Mouse (Mus musculus) spleen, postnatal 14 days (tissue): ENCODE results near the gene Ntrk3.

ENCODE experiments used
- DNase-seq, 2 experiments: peaks; one replicate each; pipeline ENCODE4 v3.0.0; 2021 to 2022; ENCODE audit warnings: low spot score in 2 of 2

Ntrk3 gene

DNA sequence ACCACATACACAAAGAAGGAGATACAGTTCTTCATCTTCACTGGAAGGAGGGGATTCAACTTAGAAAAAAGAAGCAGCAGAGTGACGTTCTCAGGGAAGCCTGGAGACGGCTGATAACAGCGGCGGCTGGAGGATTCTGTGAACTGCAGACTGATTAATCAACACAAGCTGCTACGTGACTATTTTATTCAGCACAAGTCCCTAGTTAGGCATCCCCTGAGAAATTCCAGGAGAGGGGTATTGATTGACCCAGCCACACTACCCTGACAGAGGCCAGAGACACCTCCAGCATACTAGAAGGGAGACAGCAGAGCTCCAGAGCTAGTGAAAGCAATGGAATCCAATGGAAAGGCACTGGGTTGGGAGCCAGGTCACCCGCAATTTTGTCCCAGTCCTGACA is 516.1 kb downstream of the Ntrk3 start:
- no peak for DNase-seq

- no peak for DNase-seq
These were observed 516.9 kb downstream of the Ntrk3 start for GRCm38 (mm10) chr7:78220949-78221348.

DNA sequence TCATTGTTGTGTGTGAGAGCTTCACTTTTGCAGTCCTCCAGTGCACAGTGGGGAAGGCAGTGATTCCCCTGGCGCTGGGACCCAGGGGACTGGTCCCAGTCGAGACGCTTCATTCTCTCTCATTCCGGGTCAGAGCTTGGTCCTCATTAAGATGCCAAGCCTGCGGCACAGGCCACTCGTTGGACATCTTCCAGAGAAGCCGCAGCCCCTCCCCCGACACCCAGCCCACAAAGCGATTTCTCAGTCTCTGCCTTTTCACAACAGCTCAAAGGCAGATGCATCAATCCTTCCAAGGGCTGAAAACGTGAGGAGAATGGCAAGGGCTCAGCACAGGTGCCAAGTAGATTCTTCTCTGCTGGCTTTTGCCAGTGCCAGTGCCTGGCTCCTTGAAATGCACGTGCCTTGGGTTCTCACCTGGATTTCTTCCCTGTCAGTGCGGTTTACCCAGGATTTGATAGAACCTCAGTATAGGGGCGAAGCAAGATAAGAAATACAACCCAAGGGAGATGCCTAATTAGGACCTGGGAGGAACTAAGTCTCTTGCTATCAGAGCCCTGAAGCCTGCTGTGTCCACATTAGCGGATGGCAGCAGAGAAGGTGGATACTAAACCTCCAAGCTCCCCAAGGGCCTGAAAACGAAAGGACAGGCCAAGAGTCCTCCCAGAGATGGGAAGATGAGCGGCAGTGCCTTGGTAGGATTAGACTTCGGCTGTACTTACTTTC is 546.7 kb downstream of the Ntrk3 start:
- DNase-seq: no peak

- no peak for DNase-seq
These were observed 552.2 kb downstream of the Ntrk3 start for GRCm38 (mm10) chr7:78185578-78185977.

DNA sequence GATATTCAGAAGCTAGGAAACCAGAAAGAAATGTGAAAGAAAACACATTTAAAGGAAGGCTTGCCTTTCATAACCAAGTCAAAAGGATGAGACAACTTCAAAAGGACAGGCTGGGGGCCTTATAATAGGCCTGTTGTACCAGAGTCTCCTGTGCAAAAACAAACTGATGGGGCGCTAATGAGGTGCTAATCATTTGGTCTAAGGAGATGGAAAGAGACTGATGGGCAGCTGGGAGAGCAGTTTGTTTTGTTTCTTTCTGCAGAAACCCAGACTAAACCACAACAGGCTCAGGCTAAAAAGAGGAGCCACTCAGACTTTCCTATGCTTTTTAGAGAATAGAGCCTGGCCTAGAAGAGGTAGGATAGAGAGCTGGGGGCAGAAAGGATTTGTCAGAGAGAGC is 554.4 kb downstream of the Ntrk3 start:
- no peak for DNase-seq

DNA sequence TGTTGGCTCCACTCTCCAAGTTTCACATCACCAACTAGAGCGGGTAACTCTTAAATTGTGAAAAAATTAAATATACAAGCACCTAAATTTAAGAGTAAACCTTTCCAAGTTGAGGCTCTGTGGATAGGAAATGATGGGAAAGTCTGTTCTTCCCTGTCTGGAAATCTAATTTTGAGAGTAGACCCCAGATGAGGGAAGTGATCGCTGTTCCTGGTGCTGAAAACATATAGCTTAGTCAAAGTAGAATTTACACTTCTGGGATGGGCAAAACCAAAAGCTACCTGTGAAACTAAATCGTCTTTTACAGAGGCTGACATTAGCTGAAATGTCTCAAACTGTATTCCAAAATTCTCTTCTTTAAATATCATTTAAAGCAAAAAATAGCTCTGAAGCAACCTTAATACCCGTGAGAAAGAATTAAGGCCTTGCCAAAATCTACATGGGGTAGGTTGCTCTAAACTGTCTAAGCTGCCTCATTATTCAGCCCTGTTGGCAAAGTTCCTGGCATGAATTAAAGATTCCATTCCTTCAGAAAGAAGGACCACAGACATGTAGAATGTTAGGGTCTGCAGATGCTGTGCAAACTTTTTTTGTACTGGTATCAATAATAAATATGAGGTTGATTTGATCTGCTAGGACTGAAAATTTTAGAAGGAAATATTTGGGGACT is 557.7 kb downstream of the Ntrk3 start:
- DNase-seq: no peak

DNA sequence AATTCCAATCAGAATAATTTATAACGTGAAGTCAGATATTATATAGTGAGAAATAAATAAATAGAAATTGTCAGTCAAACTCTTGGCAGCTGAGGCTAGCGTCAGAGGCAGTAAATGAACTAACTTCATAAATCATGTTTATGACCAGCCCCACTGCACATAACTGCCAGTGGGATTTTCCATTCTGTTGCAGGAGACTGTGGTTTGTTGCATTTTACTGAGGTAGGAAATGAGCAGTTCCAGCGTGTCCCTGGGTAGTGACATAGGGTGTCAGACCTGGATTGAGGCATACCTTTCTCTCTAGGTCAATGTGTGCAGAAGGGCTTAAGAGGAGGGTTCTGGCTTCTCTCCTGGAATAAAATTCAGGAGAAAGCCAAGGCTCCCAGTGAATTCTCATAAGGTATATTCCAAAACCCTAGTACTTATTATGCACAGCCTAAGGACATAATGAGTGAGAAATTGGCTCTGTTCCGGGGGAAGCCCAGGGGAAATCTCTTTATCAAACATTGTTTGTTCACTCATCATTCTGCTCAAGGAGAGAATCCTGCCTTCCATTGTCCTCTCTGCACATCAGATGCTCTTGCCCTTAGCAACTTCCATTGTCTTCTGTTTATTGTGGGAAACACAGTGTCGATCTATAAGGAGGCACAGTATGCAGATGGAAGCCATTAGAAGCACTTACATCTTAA is 565.4 kb downstream of the Ntrk3 start:
- DNase-seq: no peak

GRCm38 (mm10) chr7:78165466-78165865 is 572.3 kb downstream of the Ntrk3 start:
- no peak for DNase-seq

- no peak for DNase-seq
These were observed 579.9 kb downstream of the Ntrk3 start for GRCm38 (mm10) chr7:78157946-78158345.

DNA sequence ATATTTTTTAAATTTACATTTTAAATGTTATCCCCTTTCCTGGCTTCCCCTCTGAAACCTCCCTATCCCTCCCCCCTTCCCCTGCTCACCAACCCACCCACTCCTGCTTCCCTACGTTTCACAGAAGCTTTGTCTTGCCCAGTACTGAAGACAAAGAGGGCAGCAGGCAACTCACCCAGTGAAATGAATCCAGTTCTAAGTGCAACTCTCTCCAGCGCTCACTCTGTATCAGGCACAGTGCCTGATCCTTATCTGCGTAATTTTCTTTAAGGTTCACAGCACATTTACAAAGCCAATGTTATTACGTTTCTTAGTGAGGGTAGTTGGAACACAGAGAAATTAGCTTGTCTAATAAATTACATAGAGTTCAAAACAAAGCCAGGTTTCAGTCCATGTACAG is 592.6 kb downstream of the Ntrk3 start:
- DNase-seq: no peak

DNA sequence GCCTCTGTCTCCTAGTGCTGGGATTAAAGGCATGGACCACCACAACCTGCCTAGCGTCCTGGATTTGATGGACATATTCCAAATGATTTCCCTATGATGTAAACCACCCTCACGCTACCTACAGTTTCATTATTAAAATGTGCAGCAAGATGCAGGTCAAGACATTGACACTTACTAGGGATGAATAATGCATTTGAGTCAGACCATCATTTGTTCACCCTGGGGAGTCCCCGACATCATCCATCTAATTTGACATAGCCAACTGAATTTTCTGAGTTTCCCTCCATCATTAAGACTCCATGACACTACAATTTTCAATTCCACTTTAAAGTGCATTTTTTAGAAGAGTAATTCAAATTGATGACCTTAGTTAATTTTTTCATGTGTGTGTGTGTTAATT is 593.0 kb downstream of the Ntrk3 start:
- DNase-seq: no peak

DNA sequence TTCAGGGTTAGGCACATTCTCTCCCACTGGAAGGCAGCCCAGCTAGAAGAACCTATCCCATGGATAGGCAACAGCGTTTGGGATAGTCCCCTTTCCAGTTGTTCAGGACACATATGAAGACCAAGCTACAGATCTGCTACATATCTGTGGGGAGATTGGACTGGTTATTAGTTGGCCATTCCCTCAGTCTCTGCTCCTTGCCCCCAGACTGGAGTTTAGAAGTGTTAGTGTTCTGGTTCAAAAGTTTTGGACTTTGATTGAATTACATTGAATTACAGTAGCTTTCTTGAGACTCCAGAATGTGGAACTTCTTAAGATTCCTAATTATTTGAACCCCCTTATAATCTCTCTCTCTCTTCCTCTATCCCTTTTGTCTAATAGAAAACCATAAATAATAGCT is 607.8 kb downstream of the Ntrk3 start:
- DNase-seq: no peak
